Mouse (Mus musculus) CH12.LX (cell line): ENCODE measurements around the gene Fam186a. TPM values are rescaled to one million over a fixed set of nuclear protein-coding genes. Genes with fewer than 3 reads are reported as not detected.
"Not testable (repeated sequence)": the region's sequence is repeated elsewhere in the genome, so short reads cannot be mapped to it uniquely, and the experiment has no call there.

Experiments used
- DNase-seq: peaks from one replicate; pipeline ENCODE4 v3.0.0-alpha.2; 2013; ENCODE audit errors: extremely low read depth
- H3K27ac ChIP-seq: 2 replicates; pipeline ENCODE4 v1.5.1; 2012; ENCODE audit warnings: low read depth, mild to moderate bottlenecking, control low read depth, moderate library complexity; ENCODE audit not compliant: insufficient read depth
- H3K27me3 ChIP-seq: replicated peaks from 2 replicates; pipeline ENCODE3; 2012; ENCODE audit warnings: inconsistent platforms
- H3K36me3 ChIP-seq, 2 experiments: replicated peaks in 1 of 2; 2 replicates each; pipeline versions ENCODE3 to v1.6.1; 2012; ENCODE audit warnings: inconsistent platforms in 1 of 2, low read length in 1 of 2, mild to moderate bottlenecking in 1 of 2, mixed read lengths in 1 of 2, moderate library complexity in 1 of 2; ENCODE audit not compliant: control insufficient read depth in 1 of 2, insufficient read depth in 1 of 2
- H3K4me1 ChIP-seq, 2 experiments: 2 replicates each; pipeline ENCODE4 v1.6.1; 2012; ENCODE audit warnings: inconsistent platforms in 1 of 2, moderate library complexity in 1 of 2; ENCODE audit not compliant: insufficient read depth in 2 of 2, control insufficient read depth in 1 of 2
- H3K4me2 ChIP-seq: 2 replicates; pipeline ENCODE4 v1.6.1; 2012; ENCODE audit warnings: low read depth, mild to moderate bottlenecking, control low read depth; ENCODE audit not compliant: poor library complexity, insufficient read depth, severe bottlenecking
- H3K4me3 ChIP-seq, 3 experiments: fragments of 150-350 bp in 1 of 3; sonication (generic) in 1 of 3; replicated peaks in 1 of 3; 2 replicates each; pipeline versions ENCODE3 to v1.5.1; 2011 to 2012; ENCODE audit warnings: low read depth in 2 of 3, low read length in 2 of 3, mild to moderate bottlenecking in 2 of 3, moderate library complexity in 2 of 3, control low read depth in 1 of 3, improper control_type of control experiment in 1 of 3, inconsistent platforms in 1 of 3, mixed read lengths in 1 of 3; ENCODE audit not compliant: poor library complexity in 1 of 3
- H3K79me2 ChIP-seq: replicated peaks from 2 replicates; pipeline ENCODE4 v1.6.1; 2012; ENCODE audit warnings: mild to moderate bottlenecking, moderate library complexity; ENCODE audit not compliant: control insufficient read depth, poor library complexity, insufficient read depth, severe bottlenecking; ENCODE audit errors: extremely low read depth
- H3K9ac ChIP-seq: 2 replicates; pipeline ENCODE4 v1.6.1; 2012; ENCODE audit warnings: low read depth, mild to moderate bottlenecking, control low read depth, moderate library complexity; ENCODE audit not compliant: insufficient read depth
- H3K9me3 ChIP-seq: replicated peaks from 2 replicates; pipeline ENCODE3; 2012; ENCODE audit warnings: low read length, inconsistent platforms, mixed read lengths
- CTCF ChIP-seq, 2 experiments: IDR thresholded peaks in 1 of 2; conservative IDR thresholded peaks in 1 of 2; 2 replicates each; pipeline ENCODE4 v1.5.1; 2011 to 2012; ENCODE audit warnings: low read depth in 2 of 2, low read length in 2 of 2, improper control_type of control experiment in 1 of 2, inconsistent platforms in 1 of 2, mild to moderate bottlenecking in 1 of 2, moderate library complexity in 1 of 2
- E2F4 ChIP-seq: IDR thresholded peaks from 2 replicates; pipeline ENCODE4 v1.6.1; 2011; ENCODE audit warnings: low read depth, low read length, improper control_type of control experiment; ENCODE audit not compliant: insufficient replicate concordance
- EP300 ChIP-seq: IDR thresholded peaks from 2 replicates; pipeline ENCODE4 v1.6.1; 2011; ENCODE audit warnings: low read length, improper control_type of control experiment
- ETS1 ChIP-seq: conservative IDR thresholded peaks from 2 replicates; pipeline ENCODE4 v1.6.1; 2012; ENCODE audit warnings: low read depth, mild to moderate bottlenecking, inconsistent platforms, low read length, improper control_type of control experiment, moderate library complexity
- GABPA ChIP-seq: IDR thresholded peaks from 2 replicates; pipeline ENCODE4 v1.6.1; 2012; ENCODE audit warnings: low read depth, low read length, improper control_type of control experiment, inconsistent platforms; ENCODE audit not compliant: insufficient replicate concordance
- HCFC1 ChIP-seq: IDR thresholded peaks from 2 replicates; pipeline ENCODE4 v1.6.1; 2012; ENCODE audit warnings: low read depth, mild to moderate bottlenecking, inconsistent platforms, low read length, improper control_type of control experiment
- JUND ChIP-seq: conservative IDR thresholded peaks from 2 replicates; pipeline ENCODE4 v1.6.1; 2011; ENCODE audit warnings: low read depth, low read length, improper control_type of control experiment
- KAT2A ChIP-seq: IDR thresholded peaks from 2 replicates; pipeline ENCODE4 v1.6.1; 2012; ENCODE audit warnings: low read length, improper control_type of control experiment, inconsistent platforms; ENCODE audit not compliant: insufficient replicate concordance
- MAFK ChIP-seq: IDR thresholded peaks from 2 replicates; pipeline ENCODE4 v1.6.1; 2011; ENCODE audit warnings: low read length, improper control_type of control experiment; ENCODE audit not compliant: insufficient replicate concordance
- MEF2A ChIP-seq: IDR thresholded peaks from 2 replicates; pipeline ENCODE4 v1.6.1; 2014; ENCODE audit warnings: low read depth, mild to moderate bottlenecking, inconsistent platforms, low read length, improper control_type of control experiment, borderline replicate concordance
- MYC ChIP-seq: IDR thresholded peaks from 2 replicates; pipeline ENCODE4 v1.6.1; 2011; ENCODE audit warnings: low read depth, mild to moderate bottlenecking, improper control_type of control experiment, low read length
- NRF1 ChIP-seq: IDR thresholded peaks from 2 replicates; pipeline ENCODE4 v1.6.1; 2014; ENCODE audit warnings: low read depth, mild to moderate bottlenecking, inconsistent platforms, low read length, improper control_type of control experiment, moderate library complexity
- PAX5 ChIP-seq: IDR thresholded peaks from 2 replicates; pipeline ENCODE4 v1.6.1; 2012; ENCODE audit warnings: low read length, inconsistent platforms, mixed read lengths
- SIN3A ChIP-seq: IDR thresholded peaks from 2 replicates; pipeline ENCODE4 v1.6.1; 2012; ENCODE audit warnings: low read length, improper control_type of control experiment, inconsistent platforms
- SMC3 ChIP-seq: IDR thresholded peaks from 2 replicates; pipeline ENCODE4 v1.6.1; 2011; ENCODE audit warnings: low read depth, low read length, improper control_type of control experiment
- TCF12 ChIP-seq: IDR thresholded peaks from 2 replicates; pipeline ENCODE4 v1.6.1; 2014; ENCODE audit warnings: low read depth, mild to moderate bottlenecking, inconsistent platforms, low read length, improper control_type of control experiment
- UBTF ChIP-seq: IDR thresholded peaks from 2 replicates; pipeline ENCODE4 v1.6.1; 2012; ENCODE audit warnings: low read depth, mild to moderate bottlenecking, inconsistent platforms, low read length, improper control_type of control experiment, moderate library complexity
- USF1 ChIP-seq: IDR thresholded peaks from 2 replicates; pipeline ENCODE4 v1.6.1; 2014; ENCODE audit warnings: low read depth, mild to moderate bottlenecking, inconsistent platforms, low read length, improper control_type of control experiment
- ZC3H11A ChIP-seq: IDR thresholded peaks from 2 replicates; pipeline ENCODE4 v1.6.1; 2012; ENCODE audit warnings: low read depth, mild to moderate bottlenecking, inconsistent platforms, low read length, improper control_type of control experiment
- ZKSCAN1 ChIP-seq: IDR thresholded peaks from 2 replicates; pipeline ENCODE4 v1.6.1; 2012; ENCODE audit warnings: low read depth, inconsistent platforms, low read length, improper control_type of control experiment, borderline replicate concordance
- ZNF384 ChIP-seq: IDR thresholded peaks from 2 replicates; pipeline ENCODE4 v1.6.1; 2012; ENCODE audit warnings: low read depth, low read length, improper control_type of control experiment, inconsistent platforms
- dilution Hi-C: fragments of 300-500 bp; cut with MboI; formaldehyde crosslinking; loops from 2 replicates; pipeline ENCODE4 v1.14.3; 2020; ENCODE audit warnings: low sequenced_read_pairs; ENCODE audit not compliant: extremely low pct_unique_long_range_greater_than_20kb, extremely low pct_ligation_motif_present
- in situ Hi-C: fragments of 300-500 bp; cut with MboI; formaldehyde crosslinking; loops from 3 replicates; pipeline ENCODE4 v1.14.3; 2019; ENCODE audit warnings: low sequenced_read_pairs, low pct_ligation_motif_present, low pct_unique_long_range_greater_than_20kb, mixed read lengths
- polyA plus RNA-seq: library from polyadenylated mRNA; unstranded; fragments of >175 nt; gene quantifications from 2 replicates; pipeline ENCODE4 v1.2.1, GENCODE M21; 2012; ENCODE audit warnings: low read depth; ENCODE audit not compliant: insufficient read length
- total RNA-seq, 2 experiments: library from RNA; depleted of rRNA; stranded (reverse); fragments of 300-350 nt in 1 of 2; fragments of >200 nt in 1 of 2; gene quantifications; 2 replicates each; pipeline ENCODE4 v1.2.3; 2012 to 2014

Gene Fam186a
- total and polyA plus RNA-seq, 3 experiments: not detected

DNA sequence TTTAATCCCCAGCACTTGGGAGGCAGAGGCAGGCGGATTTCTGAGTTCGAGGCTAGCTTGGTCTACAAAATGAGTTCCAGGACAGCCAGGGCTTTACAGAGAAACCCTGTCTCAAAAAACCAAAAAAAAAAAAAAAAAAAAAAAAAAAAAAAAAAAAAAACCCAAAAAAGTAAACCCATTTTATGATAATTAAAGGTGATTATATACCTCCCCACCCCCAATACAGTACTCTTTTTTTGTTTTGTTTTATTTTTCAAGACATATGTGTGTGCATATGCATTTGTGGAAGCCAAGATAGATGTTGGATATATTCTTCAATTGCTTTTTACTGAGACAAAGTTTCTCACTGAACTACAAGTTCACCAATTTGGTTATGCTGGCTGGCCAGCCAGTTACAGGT, 9.3 kb upstream of the Fam186a start:
- H3K4me2 ChIP-seq, H3K9me3 ChIP-seq, H3K27me3 ChIP-seq, DNase-seq, H3K9ac ChIP-seq, H3K4me3 ChIP-seq, dilution Hi-C loops, H3K27ac ChIP-seq, in situ Hi-C loops, H3K36me3 ChIP-seq: not testable (repeated sequence)
- Histone ChIP-seq H3K79me2 (peaks cover 75% of the 10 kb centered on the region), H3K4me1 (peaks cover 0 to 43% of the 10 kb centered on the region in 2 experiments; a peak in 2 of 4 replicates)
- 0 out of 2 replicates have a peak, but pooled peaks have one; percentile 79 for TF ChIP-seq ZNF384

DNA sequence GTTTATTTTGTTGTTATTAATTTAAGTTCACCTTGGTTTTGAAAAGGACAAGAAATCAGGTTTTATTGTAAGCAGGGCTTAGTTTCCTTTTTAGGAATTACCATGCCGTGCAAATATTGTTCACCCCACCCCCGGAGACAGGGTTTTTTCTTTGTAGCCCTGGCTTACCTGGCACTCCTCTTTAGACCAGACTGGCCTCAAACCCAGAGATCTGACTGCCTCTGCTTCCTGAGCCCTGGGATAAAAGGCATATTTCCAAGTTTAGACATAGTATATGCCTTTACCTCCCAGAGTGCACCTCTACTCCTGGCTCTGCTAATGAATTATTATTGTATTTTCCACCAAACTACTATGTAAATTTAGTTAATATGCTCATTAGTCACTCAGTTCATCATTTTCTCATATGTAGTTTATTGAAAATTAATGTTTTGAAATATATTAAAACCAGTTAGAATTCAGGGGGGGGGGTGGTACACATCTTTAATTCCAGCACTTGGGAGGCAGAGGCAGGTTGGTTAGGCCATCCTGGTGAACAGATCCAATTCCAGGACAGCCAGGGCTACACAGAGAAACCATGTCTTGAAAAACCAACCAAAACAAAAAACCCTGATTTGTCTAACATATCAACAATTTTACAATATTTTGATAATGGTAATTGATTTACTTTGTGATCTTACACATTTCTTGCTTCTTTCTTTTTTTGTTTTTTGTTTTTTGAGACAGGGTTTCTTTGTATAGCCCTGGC, 7.8 kb upstream of the Fam186a start:
- Histone ChIP-seq H3K27ac (no peak overlapping the region), H3K4me2 (peak overlapping the region; percentile 47; the same call in 1 of the 2 replicates), H3K9ac (peak overlapping the region; percentile 67; the same call in 1 of the 2 replicates), H3K79me2 (peaks cover 61% of the 10 kb centered on the region), H3K4me3 (peak overlapping the region in 2 of 3 experiments; percentile 67 to 100), H3K9me3 (no peaks in the 10 kb centered on the region), H3K4me1 (peaks cover 0 to 51% of the 10 kb centered on the region in 2 experiments; a peak in 2 of 4 replicates), H3K27me3 (no peaks in the 10 kb centered on the region), H3K36me3 (peaks cover 0 to 5% of the 10 kb centered on the region in 2 experiments)
- dilution Hi-C loops: no loop called here
- no peak for TF ChIP-seq MEF2A
- TF ChIP-seq MAFK: no peak
- no peak for TF ChIP-seq KAT2A
- TF ChIP-seq E2F4: no peak
- TF ChIP-seq JUND: no peak
- no peak for TF ChIP-seq USF1
- no peak for TF ChIP-seq PAX5
- no peak for TF ChIP-seq HCFC1
- no peak for TF ChIP-seq SMC3
- TF ChIP-seq EP300: no peak
- no peak for TF ChIP-seq ZC3H11A
- no peak for TF ChIP-seq MYC
- no peak for TF ChIP-seq CTCF (conservative IDR thresholded peaks at IDR 0.05 in 1 of 2, IDR thresholded peaks at IDR 0.05 in 1 of 2; ENCODE audit: low read depth in 2 of 2, low read length in 2 of 2)
- TF ChIP-seq NRF1: no peak
- no peak for TF ChIP-seq UBTF
- TF ChIP-seq TCF12: no peak
- TF ChIP-seq ETS1: no peak
- no peak for TF ChIP-seq GABPA
- no peak for TF ChIP-seq SIN3A
- no peak for TF ChIP-seq ZKSCAN1
- DNase-seq: no peak
- in situ Hi-C loops: no loop called here
